Mouse (Mus musculus): ENCODE measurements at regions not wholly inside any gene's neighbourhood (a gene's known extent, or its start where the extent isn't known, plus 50 kb on each side); places are given as distances from the start of the nearest gene placed in this dataset.

GRCm38 (mm10) chr13:34401031-34401430, 56.0 kb upstream of the Slc22a23 start:
- 80% methylated on average over 2 of the region's 2 CpGs for WGBS
- no peak for DNase-seq (ENCODE audit: low read depth, low spot score)

DNA sequence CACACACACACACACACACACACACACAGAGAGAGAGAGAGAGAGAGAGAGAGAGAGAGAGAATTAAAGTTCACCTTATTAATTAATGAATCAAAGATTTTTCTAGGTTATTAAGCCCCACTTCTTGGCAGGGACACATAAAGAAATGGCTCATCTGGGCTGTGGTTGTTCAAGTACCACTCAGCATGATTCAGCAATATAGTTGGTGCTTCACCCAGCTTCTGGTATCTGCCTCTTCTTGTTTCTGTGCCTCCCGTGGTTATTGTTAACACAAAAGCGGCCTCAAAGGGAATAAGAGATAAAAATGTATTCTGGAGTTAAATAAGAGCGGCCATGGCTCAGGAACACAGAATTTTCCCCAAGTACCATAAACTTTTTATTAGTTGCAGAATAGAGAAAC, 53.9 kb upstream of the Slc22a23 start:
- no peak for DNase-seq (ENCODE audit: low read depth, low spot score)
- 26% methylated on average over 3 of the region's 3 CpGs for WGBS

GRCm38 (mm10) chr13:34398061-34398787, 53.2 kb upstream of the Slc22a23 start:
- 24% methylated on average over 10 of the region's 10 CpGs for WGBS
- DNase-seq (ENCODE audit: low read depth, low spot score), result no peak

DNA sequence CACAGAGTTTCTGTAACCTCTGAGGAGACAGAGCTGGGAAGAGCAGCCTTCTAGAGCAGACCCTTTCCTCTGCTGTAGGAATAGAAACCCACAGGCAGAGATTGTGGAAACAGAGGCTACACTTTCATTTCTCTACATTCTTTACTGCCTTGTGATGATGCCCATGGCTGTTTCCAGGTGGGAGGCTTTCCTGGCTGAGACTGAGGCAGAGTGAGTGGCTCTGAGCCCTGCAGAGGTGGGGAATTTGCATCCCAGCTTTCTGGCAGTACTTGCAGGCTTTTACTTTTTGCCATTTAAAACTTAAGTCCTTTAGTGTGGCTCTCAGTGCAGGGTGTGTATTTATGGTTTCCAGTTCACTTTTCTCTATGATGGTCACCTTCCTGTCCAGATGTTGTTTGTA, 50.5 kb upstream of the Slc22a23 start:
- DNase-seq (ENCODE audit: low read depth, low spot score), result no peak

DNA sequence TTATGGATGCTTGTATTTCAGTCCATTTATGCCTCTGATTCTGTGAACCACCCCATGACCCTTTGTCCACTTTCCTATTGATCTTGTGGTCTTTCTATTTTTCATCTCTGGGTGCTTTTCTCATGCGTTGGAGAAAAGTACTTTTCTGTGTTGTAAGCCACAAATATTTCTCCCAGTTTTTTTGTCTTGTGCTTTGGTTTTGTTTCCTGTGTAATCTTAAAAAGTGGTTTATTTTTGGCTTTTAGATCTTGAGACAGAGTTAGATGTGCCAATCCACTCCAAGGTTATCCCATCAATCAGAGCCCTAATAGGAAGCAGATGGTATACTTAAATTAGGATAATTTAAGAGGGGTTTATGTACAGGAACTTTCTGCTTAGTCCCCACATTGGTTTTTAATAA, 50.0 kb upstream of the Slc22a23 start:
- no peak for DNase-seq (ENCODE audit: low read depth, low spot score)
- 69% methylated on average over 1 of the region's 1 CpGs for WGBS
